Mouse (Mus musculus) heart, embryonic 13.5 days (tissue): ENCODE measurements around the gene Olfr66. TPM values are rescaled to one million over a fixed set of nuclear protein-coding genes. Genes with fewer than 3 reads are reported as not detected.

ENCODE experiments used
- polyA plus RNA-seq: library from polyadenylated mRNA; unstranded; fragments of >200 nt; fragmentation: Nextera tagmentation; extraction: Ambion mirVana; gene quantifications from 2 replicates; pipeline ENCODE4 v1.2.1, GENCODE M21; 2015

The Olfr66 gene
- polyA plus RNA-seq, 1 experiment from 2014 or later: not detected

Other genes starting within 250 kb of the Olfr66 start
- not detected in 2 replicates for gene Olfr622, start 243.6 kb downstream of the Olfr66 start, polyA plus RNA-seq
- gene Olfr623, start 222.6 kb downstream of the Olfr66 start, polyA plus RNA-seq: not detected in 2 replicates
- gene Olfr624, start 215.1 kb downstream of the Olfr66 start, polyA plus RNA-seq: 0.03 TPM in 1 of 2 replicates, not detected in the other
- gene Olfr625-ps1, start 203.5 kb downstream of the Olfr66 start, polyA plus RNA-seq: not detected in 2 replicates
- gene Olfr243, start 171.6 kb downstream of the Olfr66 start, polyA plus RNA-seq: not detected in 2 replicates
- not detected in 2 replicates for gene Olfr628, start 155.9 kb downstream of the Olfr66 start, polyA plus RNA-seq
- not detected in 2 replicates for gene Olfr629, start 141.3 kb downstream of the Olfr66 start, polyA plus RNA-seq
- gene Olfr630, start 128.9 kb downstream of the Olfr66 start, polyA plus RNA-seq: not detected in 2 replicates
- gene Olfr69, start 114.7 kb downstream of the Olfr66 start, polyA plus RNA-seq: not detected in 2 replicates
- not detected in 2 replicates for gene Olfr68, start 106.6 kb downstream of the Olfr66 start, polyA plus RNA-seq
- gene Olfr67, start 94.4 kb downstream of the Olfr66 start, polyA plus RNA-seq: not detected in 2 replicates
- gene Hbb-bt, start 72.3 kb downstream of the Olfr66 start, polyA plus RNA-seq: 7,919 and 10,944 TPM in 2 replicates
- gene Hbb-bs, start 58.2 kb downstream of the Olfr66 start, polyA plus RNA-seq: 15,930 and 21,711 TPM in 2 replicates
- not detected in 2 replicates for gene Hbb-bh2, start 45.7 kb downstream of the Olfr66 start, polyA plus RNA-seq
- 230 and 536 TPM in 2 replicates for gene Hbb-bh1, start 43.1 kb downstream of the Olfr66 start, polyA plus RNA-seq
- gene Hbb-y, start 33.0 kb downstream of the Olfr66 start, polyA plus RNA-seq: 25,617 and 43,684 TPM in 2 replicates
- not detected in 2 replicates for gene Olfr64, start 8.2 kb upstream of the Olfr66 start, polyA plus RNA-seq
- gene Olfr65, start 17.2 kb upstream of the Olfr66 start, polyA plus RNA-seq: not detected in 2 replicates
- not detected in 2 replicates for gene Olfr631, start 42.6 kb upstream of the Olfr66 start, polyA plus RNA-seq
- not detected in 2 replicates for gene Olfr632, start 48.1 kb upstream of the Olfr66 start, polyA plus RNA-seq
- gene Olfr633, start 58.2 kb upstream of the Olfr66 start, polyA plus RNA-seq: not detected in 2 replicates
- not detected in 2 replicates for gene Olfr635, start 84.9 kb upstream of the Olfr66 start, polyA plus RNA-seq
- gene Olfr638, start 112.5 kb upstream of the Olfr66 start, polyA plus RNA-seq: not detected in 2 replicates
- gene Olfr639, start 131.1 kb upstream of the Olfr66 start, polyA plus RNA-seq: not detected in 2 replicates
- gene Olfr640, start 139.3 kb upstream of the Olfr66 start, polyA plus RNA-seq: not detected in 2 replicates
- not detected in 2 replicates for gene Olfr641, start 149.2 kb upstream of the Olfr66 start, polyA plus RNA-seq
- not detected in 2 replicates for gene Olfr642, start 166.4 kb upstream of the Olfr66 start, polyA plus RNA-seq
- not detected in 2 replicates for gene 4930516K23Rik, start 175.2 kb upstream of the Olfr66 start, polyA plus RNA-seq
- gene Olfr644, start 185.6 kb upstream of the Olfr66 start, polyA plus RNA-seq: not detected in 2 replicates
- not detected in 2 replicates for gene Olfr645, start 199.2 kb upstream of the Olfr66 start, polyA plus RNA-seq
- not detected in 2 replicates for gene Olfr646, start 218.6 kb upstream of the Olfr66 start, polyA plus RNA-seq
- gene Ubqln5, start 243.6 kb upstream of the Olfr66 start, polyA plus RNA-seq: not detected in 2 replicates